Mouse (Mus musculus) c-Kit-positive CD71-negative TER-119-negative erythroid progenitor cells, embryonic 14.5 days (primary cell): ENCODE measurements around the gene Otof.

Experiments
- DNase-seq: peaks from one replicate; pipeline ENCODE4 v3.0.0-alpha.2; 2013; ENCODE audit warnings: low read depth

The Otof gene

GRCm38 (mm10) chr5:30423572-30424244 is 38.0 kb downstream of the Otof start:
- DNase-seq, result peak; percentile 9

- DNase-seq, result no peak
These were observed 38.6 kb downstream of the Otof start for GRCm38 (mm10) chr5:30423121-30423520.

- no peak for DNase-seq
These were observed 45.1 kb downstream of the Otof start for GRCm38 (mm10) chr5:30416665-30417064.

GRCm38 (mm10) chr5:30415876-30416275 is 45.9 kb downstream of the Otof start:
- no peak for DNase-seq

- no peak for DNase-seq
These were observed 46.4 kb downstream of the Otof start for GRCm38 (mm10) chr5:30415381-30415780.

- no peak for DNase-seq
These were observed 50.2 kb downstream of the Otof start for GRCm38 (mm10) chr5:30411524-30411923.

GRCm38 (mm10) chr5:30406876-30407275 is 54.9 kb downstream of the Otof start:
- no peak for DNase-seq

GRCm38 (mm10) chr5:30401165-30401564 is 60.6 kb downstream of the Otof start:
- DNase-seq, result no peak

GRCm38 (mm10) chr5:30400521-30400920 is 61.2 kb downstream of the Otof start:
- no peak for DNase-seq

GRCm38 (mm10) chr5:30391473-30391872 is 70.3 kb downstream of the Otof start:
- peak; percentile 47 for DNase-seq

- DNase-seq, result no peak
These were observed 71.9 kb downstream of the Otof start for GRCm38 (mm10) chr5:30389836-30390235.

GRCm38 (mm10) chr5:30387726-30388125 is 74.0 kb downstream of the Otof start:
- DNase-seq, result no peak

GRCm38 (mm10) chr5:30382876-30383275 is 78.9 kb downstream of the Otof start:
- DNase-seq, result no peak

- peak; percentile 12 for DNase-seq
These were observed 92.3 kb downstream of the Otof start for GRCm38 (mm10) chr5:30369426-30369825.

GRCm38 (mm10) chr5:30367405-30367804 is 94.3 kb downstream of the Otof start:
- DNase-seq, result no peak

- no peak for DNase-seq
These were observed 103.2 kb downstream of the Otof start for GRCm38 (mm10) chr5:30358436-30359099.

- DNase-seq, result no peak
These were observed 105.1 kb downstream of the Otof start for GRCm38 (mm10) chr5:30356647-30357046.

- DNase-seq, result no peak
These were observed 106.1 kb downstream of the Otof start for GRCm38 (mm10) chr5:30355559-30356159.

GRCm38 (mm10) chr5:30355114-30355513 is 106.6 kb downstream of the Otof start:
- no peak for DNase-seq

GRCm38 (mm10) chr5:30353605-30354004 is 108.1 kb downstream of the Otof start:
- DNase-seq, result no peak

GRCm38 (mm10) chr5:30343886-30344285 is 117.8 kb downstream of the Otof start:
- no peak for DNase-seq

GRCm38 (mm10) chr5:30343107-30343506 is 118.6 kb downstream of the Otof start:
- DNase-seq, result peak; percentile 26

- DNase-seq, result no peak
These were observed 119.1 kb downstream of the Otof start for GRCm38 (mm10) chr5:30342601-30343015.
